Mouse (Mus musculus): Measurements from ENCODE around the gene Tmem266. TPM values are rescaled to one million over a fixed set of nuclear protein-coding genes. Genes with fewer than 3 reads are reported as not detected.

Tmem266 gene
- polyA plus RNA-seq, 1 experiment = 0.54 TPM

GRCm38 (mm10) chr9:55296221-55296620 lies 30.5 kb upstream of the Tmem266 start:
- no peak for TF ChIP-seq CTCF (IDR thresholded peaks at IDR 0.05; ENCODE audit: control insufficient read depth, insufficient read depth, insufficient replicate concordance, low read depth, low read length)
- no peak for TF ChIP-seq POLR2A (IDR thresholded peaks at IDR 0.05; ENCODE audit: control insufficient read depth, low read depth, low read length)
- Histone ChIP-seq H3K36me3 (ENCODE audit: control insufficient read depth, insufficient read depth, low read length) (no peaks in the 10 kb centered on the region), H3K4me1 (ENCODE audit: control insufficient read depth, insufficient read depth, low read length) (peaks cover 2% of the 10 kb centered on the region; the same call in 1 of the 2 replicates), H3K27me3 (ENCODE audit: control insufficient read depth, insufficient read depth, low read length) (no peaks in the 10 kb centered on the region), H3K4me3 (ENCODE audit: control insufficient read depth, low read depth, low read length) (no peak overlapping the region), H3K27ac (ENCODE audit: control insufficient read depth, insufficient read depth, low read depth, low read length) (no peak overlapping the region)

- Histone ChIP-seq H3K4me1 (ENCODE audit: control insufficient read depth, insufficient read depth, low read length) (no peaks in the 10 kb centered on the region), H3K27ac (ENCODE audit: control insufficient read depth, insufficient read depth, low read depth, low read length) (no peak overlapping the region), H3K4me3 (ENCODE audit: control insufficient read depth, low read depth, low read length) (no peak overlapping the region), H3K27me3 (ENCODE audit: control insufficient read depth, insufficient read depth, low read length) (no peaks in the 10 kb centered on the region), H3K36me3 (ENCODE audit: control insufficient read depth, insufficient read depth, low read length) (no peaks in the 10 kb centered on the region)
- TF ChIP-seq POLR2A (IDR thresholded peaks at IDR 0.05; ENCODE audit: control insufficient read depth, low read depth, low read length) (no peak), CTCF (IDR thresholded peaks at IDR 0.05; ENCODE audit: control insufficient read depth, insufficient read depth, insufficient replicate concordance, low read depth, low read length) (no peak)
Observed at GRCm38 (mm10) chr9:55307066-55307465, 19.6 kb upstream of the Tmem266 start.

DNA sequence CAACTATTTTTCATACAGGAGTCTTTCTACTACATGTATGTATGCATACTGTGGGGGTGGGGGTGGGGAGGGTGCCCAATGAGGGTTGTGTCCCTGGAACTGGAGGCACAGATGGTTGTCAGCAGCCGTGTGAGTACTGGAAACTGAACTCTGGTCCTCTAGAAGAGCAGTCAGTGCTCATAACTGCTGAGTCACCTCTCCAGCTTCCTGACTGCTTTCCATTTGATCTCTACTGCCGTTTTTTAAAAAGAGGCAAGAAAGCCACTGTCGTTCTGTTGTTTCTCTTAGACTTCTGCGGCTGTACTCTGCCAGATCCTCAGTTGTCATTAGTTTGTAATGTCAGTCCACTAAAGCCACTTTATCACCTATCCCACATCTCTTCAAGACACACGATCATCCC lies 19.2 kb upstream of the Tmem266 start:
- H3K27ac ChIP-seq (ENCODE audit: control insufficient read depth, insufficient read depth, low read depth, low read length) = no peak overlapping the region

GRCm38 (mm10) chr9:55308455-55308854 lies 18.3 kb upstream of the Tmem266 start:
- H3K36me3 ChIP-seq (ENCODE audit: control insufficient read depth, insufficient read depth, low read length) = no peaks in the 10 kb centered on the region
- H3K27me3 ChIP-seq (ENCODE audit: control insufficient read depth, insufficient read depth, low read length) = no peaks in the 10 kb centered on the region
- no peak overlapping the region for H3K27ac ChIP-seq (ENCODE audit: control insufficient read depth, insufficient read depth, low read depth, low read length)
- no peaks in the 10 kb centered on the region for H3K4me1 ChIP-seq (ENCODE audit: control insufficient read depth, insufficient read depth, low read length)
- no peak for TF ChIP-seq CTCF (IDR thresholded peaks at IDR 0.05; ENCODE audit: control insufficient read depth, insufficient read depth, insufficient replicate concordance, low read depth, low read length)
- no peak for TF ChIP-seq POLR2A (IDR thresholded peaks at IDR 0.05; ENCODE audit: control insufficient read depth, low read depth, low read length)
- H3K4me3 ChIP-seq (ENCODE audit: control insufficient read depth, low read depth, low read length) = no peak overlapping the region

More for the DNA sequence above, 19.2 kb upstream of the Tmem266 start:
- Histone ChIP-seq H3K4me3 (ENCODE audit: control insufficient read depth, low read depth, low read length) (no peak overlapping the region), H3K36me3 (ENCODE audit: control insufficient read depth, insufficient read depth, low read length) (no peaks in the 10 kb centered on the region), H3K27me3 (ENCODE audit: control insufficient read depth, insufficient read depth, low read length) (no peaks in the 10 kb centered on the region), H3K4me1 (ENCODE audit: control insufficient read depth, insufficient read depth, low read length) (no peaks in the 10 kb centered on the region)
- no peak for TF ChIP-seq CTCF (IDR thresholded peaks at IDR 0.05; ENCODE audit: control insufficient read depth, insufficient read depth, insufficient replicate concordance, low read depth, low read length)
- TF ChIP-seq POLR2A (IDR thresholded peaks at IDR 0.05; ENCODE audit: control insufficient read depth, low read depth, low read length) = no peak

- no peaks in the 10 kb centered on the region for H3K36me3 ChIP-seq (ENCODE audit: control insufficient read depth, insufficient read depth, low read length)
- no peak overlapping the region for H3K27ac ChIP-seq (ENCODE audit: control insufficient read depth, insufficient read depth, low read depth, low read length)
- TF ChIP-seq CTCF (IDR thresholded peaks at IDR 0.05; ENCODE audit: control insufficient read depth, insufficient read depth, insufficient replicate concordance, low read depth, low read length) (peak; percentile 49; the same call in 1 of the 2 replicates), POLR2A (IDR thresholded peaks at IDR 0.05; ENCODE audit: control insufficient read depth, low read depth, low read length) (no peak)
- no peak overlapping the region for H3K4me3 ChIP-seq (ENCODE audit: control insufficient read depth, low read depth, low read length)
- no peaks in the 10 kb centered on the region for H3K4me1 ChIP-seq (ENCODE audit: control insufficient read depth, insufficient read depth, low read length)
- no peaks in the 10 kb centered on the region for H3K27me3 ChIP-seq (ENCODE audit: control insufficient read depth, insufficient read depth, low read length)
Observed at GRCm38 (mm10) chr9:55311560-55311959, 15.2 kb upstream of the Tmem266 start.

- Histone ChIP-seq H3K4me1 (ENCODE audit: control insufficient read depth, insufficient read depth, low read length) (no peaks in the 10 kb centered on the region), H3K27me3 (ENCODE audit: control insufficient read depth, insufficient read depth, low read length) (no peaks in the 10 kb centered on the region)
Observed at GRCm38 (mm10) chr9:55313619-55314261, 13.0 kb upstream of the Tmem266 start.

DNA sequence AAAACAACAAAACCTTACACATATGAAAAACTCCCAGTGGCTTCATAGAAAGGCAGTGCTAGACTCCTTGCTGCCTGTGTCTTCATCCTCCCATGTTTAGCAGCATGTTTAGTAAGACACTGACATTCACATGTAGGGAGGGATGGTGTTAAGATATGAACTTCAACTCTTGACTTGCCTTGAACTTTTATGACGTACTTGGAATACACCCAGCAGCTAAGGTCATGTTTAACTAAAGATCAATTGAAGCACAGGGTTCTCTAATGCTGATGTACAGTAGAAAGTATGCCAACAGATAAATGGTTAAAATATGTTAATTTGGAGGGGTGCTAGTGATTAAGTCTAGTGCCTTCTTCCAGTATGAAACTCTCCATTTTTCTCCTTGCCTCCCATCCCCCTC lies 4.1 kb upstream of the Tmem266 start:
- Histone ChIP-seq H3K27me3 (ENCODE audit: control insufficient read depth, insufficient read depth, low read length) (no peaks in the 10 kb centered on the region), H3K27ac (ENCODE audit: control insufficient read depth, insufficient read depth, low read depth, low read length) (no peak overlapping the region), H3K36me3 (ENCODE audit: control insufficient read depth, insufficient read depth, low read length) (no peaks in the 10 kb centered on the region), H3K4me1 (ENCODE audit: control insufficient read depth, insufficient read depth, low read length) (peaks cover 2% of the 10 kb centered on the region), H3K4me3 (ENCODE audit: control insufficient read depth, low read depth, low read length) (no peak overlapping the region)
- no peak for TF ChIP-seq CTCF (IDR thresholded peaks at IDR 0.05; ENCODE audit: control insufficient read depth, insufficient read depth, insufficient replicate concordance, low read depth, low read length)
- no peak for TF ChIP-seq POLR2A (IDR thresholded peaks at IDR 0.05; ENCODE audit: control insufficient read depth, low read depth, low read length)

More at GRCm38 (mm10) chr9:55313619-55314261, 13.0 kb upstream of the Tmem266 start:
- Histone ChIP-seq H3K27ac (ENCODE audit: control insufficient read depth, insufficient read depth, low read depth, low read length) (no peak overlapping the region), H3K36me3 (ENCODE audit: control insufficient read depth, insufficient read depth, low read length) (no peaks in the 10 kb centered on the region), H3K4me3 (ENCODE audit: control insufficient read depth, low read depth, low read length) (no peak overlapping the region)
- TF ChIP-seq POLR2A (IDR thresholded peaks at IDR 0.05; ENCODE audit: control insufficient read depth, low read depth, low read length) (no peak), CTCF (IDR thresholded peaks at IDR 0.05; ENCODE audit: control insufficient read depth, insufficient read depth, insufficient replicate concordance, low read depth, low read length) (no peak)
